Mouse (Mus musculus) left cerebral cortex, adult 9 months (tissue): ENCODE measurements around the gene Cdc123.
"Not testable (repeated sequence)": the region's sequence is repeated elsewhere in the genome, so short reads cannot be mapped to it uniquely, and the experiment has no call there.

Experiments
- DNase-seq, 2 experiments: peaks; one replicate each; pipeline ENCODE4 v3.0.0; 2022; ENCODE audit warnings: low spot score in 2 of 2

Cdc123 gene

DNA sequence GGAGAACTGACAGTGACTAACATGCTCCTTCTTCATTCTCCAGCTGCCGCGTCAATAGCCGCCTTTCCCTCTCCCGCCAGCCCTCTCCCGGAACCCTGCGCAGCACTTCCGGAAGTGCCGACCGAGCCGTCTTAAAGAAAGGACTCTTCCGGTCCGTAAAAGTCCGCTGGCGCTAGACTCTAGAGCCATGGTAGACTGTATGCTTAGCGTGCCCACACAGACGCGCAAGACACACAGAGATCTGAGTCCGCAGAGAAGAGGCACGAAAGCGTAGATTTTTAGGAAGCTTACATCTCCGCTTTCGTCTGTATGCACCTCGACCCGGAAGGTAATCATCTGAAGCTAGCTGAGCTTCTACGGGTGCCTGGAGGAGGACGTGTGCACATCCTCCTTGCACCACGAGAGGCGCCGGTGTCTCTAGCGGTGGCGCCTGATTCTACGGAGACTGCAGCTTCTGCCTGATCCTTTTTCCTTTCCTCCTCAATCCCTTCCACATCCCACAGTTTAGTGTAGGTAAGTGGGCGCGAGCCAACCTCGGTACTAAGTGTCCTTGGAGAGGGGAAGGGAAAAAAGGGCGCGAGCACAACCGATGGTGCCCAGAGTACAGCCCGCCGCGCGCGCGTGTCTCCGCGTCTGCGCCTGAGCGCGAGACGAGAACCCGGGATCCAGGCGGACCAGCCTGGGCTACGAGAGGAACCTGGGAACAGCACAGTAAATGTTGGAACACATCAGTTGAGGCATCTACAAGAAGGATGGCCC lies at the start of gene Cdc123, which contains the start of gene Nudt5:
Cdc123 (minus strand) TSS at position 292 of the 759 bp plus-strand sequence.
Nudt5 (plus strand) TSS at position 147 of the 759 bp plus-strand sequence.
- DNase-seq = peak; percentile 87 to 93

DNA sequence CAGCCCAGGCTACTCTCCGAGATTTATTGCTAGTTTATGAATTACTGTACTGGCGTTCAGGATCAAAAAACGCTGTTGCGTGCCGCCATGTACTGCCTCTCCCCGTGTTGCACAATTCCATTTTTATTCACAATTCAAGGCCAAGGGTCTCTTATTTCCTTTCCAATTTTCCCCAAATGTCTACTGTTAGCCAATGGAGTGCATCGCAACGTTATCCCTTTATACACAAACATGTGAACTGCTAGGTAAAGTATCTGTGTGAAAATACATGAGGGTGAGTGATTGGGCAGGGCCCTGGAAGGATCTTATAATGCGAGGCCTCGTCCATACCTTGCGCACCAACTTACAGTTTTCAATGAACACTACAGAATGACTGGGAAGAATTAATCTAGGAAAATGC lies 49.3 kb upstream of the Cdc123 start:
- no peak for DNase-seq

- peak; percentile 35 to 43 for DNase-seq
Measured at GRCm38 (mm10) chr2:5889412-5889811, 44.4 kb upstream of the Cdc123 start.

- DNase-seq = no peak
Measured at GRCm38 (mm10) chr2:5888865-5889264, 43.9 kb upstream of the Cdc123 start.

GRCm38 (mm10) chr2:5877446-5877845 lies 32.5 kb upstream of the Cdc123 start:
- no peak for DNase-seq

GRCm38 (mm10) chr2:5869746-5870145 lies 24.8 kb upstream of the Cdc123 start:
- DNase-seq = no peak

GRCm38 (mm10) chr2:5867681-5868080 lies 22.7 kb upstream of the Cdc123 start:
- no peak for DNase-seq

- DNase-seq = no peak
Measured at GRCm38 (mm10) chr2:5862834-5863233, 17.9 kb upstream of the Cdc123 start, which contains the start of gene Gm13199. TSS of gene Gm13199 (minus strand) at chr2:5862934.

GRCm38 (mm10) chr2:5851866-5852265 lies 6.9 kb upstream of the Cdc123 start:
- no peak for DNase-seq

GRCm38 (mm10) chr2:5851116-5851515 lies 6.2 kb upstream of the Cdc123 start:
- no peak for DNase-seq

DNA sequence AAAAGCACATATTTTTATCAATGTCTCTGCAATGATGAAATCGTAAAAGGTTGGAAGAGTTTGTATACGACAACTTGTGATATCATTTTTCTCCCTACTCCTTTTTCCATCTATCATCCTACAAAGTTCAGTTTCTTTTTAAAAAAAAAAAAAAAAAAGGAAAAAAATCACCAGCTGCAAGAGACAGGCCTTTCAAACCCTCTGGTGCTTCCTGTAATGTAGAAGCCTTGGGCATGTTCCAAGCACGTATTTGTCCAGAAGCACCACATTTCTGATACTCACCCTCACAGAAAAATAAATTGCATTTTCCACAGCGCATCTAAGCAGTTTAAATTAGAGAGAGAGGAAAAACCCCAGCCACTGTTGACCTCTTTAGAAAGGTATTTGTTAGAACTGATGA lies 862 bp upstream of the Cdc123 start:
- DNase-seq = no peak

DNA sequence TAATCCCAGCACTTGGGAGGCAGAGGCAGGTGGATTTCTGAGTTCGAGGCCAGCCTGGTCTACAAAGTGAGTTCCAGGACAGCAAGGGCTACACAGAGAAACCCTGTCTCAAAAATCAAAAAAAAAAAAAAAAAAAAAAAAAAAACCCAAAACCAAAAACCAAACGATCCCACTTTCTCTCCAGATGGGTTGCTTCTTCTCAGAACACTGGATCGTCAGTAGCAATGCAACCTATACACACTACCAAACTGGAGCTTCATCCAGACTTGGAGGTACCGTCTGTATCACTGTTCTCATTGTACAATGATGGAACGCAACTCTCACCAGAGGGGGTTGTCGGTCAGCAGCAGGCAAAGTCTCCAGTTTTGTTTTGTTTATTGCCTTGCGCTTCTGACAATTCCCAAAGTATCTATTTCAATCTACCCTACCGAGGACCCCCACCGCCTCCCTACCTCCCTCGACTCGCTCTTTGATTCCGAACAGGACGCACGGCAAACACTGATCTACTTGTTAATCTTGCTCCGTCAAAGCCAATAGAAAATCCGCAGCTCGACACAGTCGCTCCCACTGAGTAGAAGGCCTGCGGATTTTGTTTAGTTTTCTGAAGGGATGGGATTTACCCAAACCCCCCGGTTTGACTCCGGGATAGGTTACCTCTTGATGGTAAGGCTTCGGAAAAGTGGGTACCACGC lies 637 bp downstream of the Cdc123 start:
- no peak for DNase-seq

DNA sequence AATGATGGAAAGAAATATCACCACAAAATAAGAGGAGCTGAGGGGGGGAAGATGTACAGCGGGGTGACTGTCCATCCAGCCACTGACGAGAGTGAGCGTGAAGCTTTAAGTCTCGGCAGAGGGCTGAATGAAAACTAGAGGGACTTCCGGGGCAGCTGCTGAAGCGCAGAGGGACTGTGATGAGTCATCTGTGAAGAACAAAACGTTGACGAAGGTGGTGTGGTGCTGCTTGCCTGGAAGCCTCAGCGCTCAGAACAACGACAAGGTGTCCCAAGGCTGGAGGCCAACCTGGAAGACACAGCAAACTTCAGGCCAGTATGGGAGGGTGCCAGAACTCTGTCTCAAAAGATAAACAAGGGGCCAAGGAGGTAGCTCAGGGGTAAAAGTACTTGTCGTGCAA lies 4.1 kb downstream of the Cdc123 start:
- no peak for DNase-seq

DNA sequence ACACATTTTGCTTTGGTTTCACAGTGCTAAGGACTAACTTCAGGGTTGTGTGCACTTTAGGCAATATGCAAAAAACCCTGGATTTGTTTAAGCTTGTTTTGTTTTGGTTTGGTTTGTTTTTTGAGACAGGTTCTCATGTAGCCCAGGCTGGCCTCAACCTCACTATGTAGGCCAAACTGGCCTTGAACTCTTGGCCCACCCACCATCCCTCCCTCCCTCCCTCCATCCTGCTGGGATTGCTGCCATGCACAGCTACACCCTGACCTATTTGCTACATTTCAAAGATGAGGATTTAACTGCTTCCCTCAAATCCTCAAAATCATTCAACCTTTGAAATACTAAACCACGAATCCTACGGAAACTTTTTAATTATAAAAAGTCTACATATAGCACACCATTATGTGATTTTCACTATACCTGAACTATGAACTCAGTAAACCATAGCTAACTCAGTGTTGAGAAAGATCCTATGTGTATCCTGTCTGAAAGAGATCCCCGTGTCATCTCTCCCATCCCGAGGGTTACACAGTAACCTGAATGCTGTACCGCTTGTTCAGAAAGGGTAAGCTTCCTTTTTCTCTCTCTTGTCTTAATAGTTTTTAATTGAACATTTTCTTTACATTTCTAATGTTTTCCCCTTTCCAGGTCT lies 19.6 kb downstream of the Cdc123 start:
- DNase-seq = no peak

- DNase-seq = no peak
Measured at GRCm38 (mm10) chr2:5824685-5825084, 20.3 kb downstream of the Cdc123 start.

GRCm38 (mm10) chr2:5824213-5824612 lies 20.8 kb downstream of the Cdc123 start:
- no peak for DNase-seq

- no peak for DNase-seq
Measured at GRCm38 (mm10) chr2:5822449-5822848, 22.5 kb downstream of the Cdc123 start.

DNA sequence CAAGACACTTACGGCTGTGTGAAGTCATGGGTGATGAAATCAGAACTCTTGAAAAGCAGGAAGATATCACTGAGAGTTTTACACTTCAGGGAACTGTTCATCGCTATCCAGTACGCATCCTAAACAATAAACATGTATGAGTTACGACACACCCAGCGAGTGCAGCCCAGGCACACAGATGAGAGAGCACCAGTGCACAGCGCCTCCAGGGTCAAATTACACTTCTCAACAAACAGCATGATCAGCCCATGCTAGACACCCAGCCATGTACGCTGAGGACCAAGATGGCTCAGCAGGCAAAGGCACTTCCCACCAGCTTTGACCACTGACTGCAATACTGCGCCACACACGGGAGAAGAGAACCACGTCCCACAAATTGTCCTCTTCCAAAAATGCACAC lies 23.7 kb downstream of the Cdc123 start:
- DNase-seq = no peak

DNA sequence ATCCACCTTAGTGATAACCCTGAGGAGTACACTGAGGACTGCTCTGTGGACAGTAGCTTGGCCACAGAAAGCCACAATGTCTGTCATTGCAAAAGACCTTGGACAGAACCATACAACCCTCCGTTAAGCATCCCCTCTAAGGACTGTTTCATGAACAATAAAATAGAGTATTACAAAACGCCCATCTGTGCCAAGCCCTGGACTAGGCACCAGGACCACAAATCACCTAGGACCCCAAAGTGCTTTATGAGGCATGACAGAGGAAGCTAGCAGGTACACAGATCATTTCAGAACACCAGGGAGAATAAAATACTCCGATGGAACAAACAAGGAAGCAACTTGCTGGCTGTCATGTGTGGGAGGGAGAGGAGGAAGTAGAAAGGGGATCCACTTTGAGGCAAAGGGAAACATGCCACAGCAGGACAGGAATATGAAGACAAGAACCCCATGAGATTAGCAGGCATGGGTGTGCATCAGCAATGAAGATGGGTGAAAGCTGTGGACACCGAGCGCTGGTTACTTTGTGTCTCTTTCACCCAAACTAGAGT lies 33.7 kb downstream of the Cdc123 start:
- no peak for DNase-seq

GRCm38 (mm10) chr2:5810036-5810718 lies 34.8 kb downstream of the Cdc123 start:
- DNase-seq = no peak

DNA sequence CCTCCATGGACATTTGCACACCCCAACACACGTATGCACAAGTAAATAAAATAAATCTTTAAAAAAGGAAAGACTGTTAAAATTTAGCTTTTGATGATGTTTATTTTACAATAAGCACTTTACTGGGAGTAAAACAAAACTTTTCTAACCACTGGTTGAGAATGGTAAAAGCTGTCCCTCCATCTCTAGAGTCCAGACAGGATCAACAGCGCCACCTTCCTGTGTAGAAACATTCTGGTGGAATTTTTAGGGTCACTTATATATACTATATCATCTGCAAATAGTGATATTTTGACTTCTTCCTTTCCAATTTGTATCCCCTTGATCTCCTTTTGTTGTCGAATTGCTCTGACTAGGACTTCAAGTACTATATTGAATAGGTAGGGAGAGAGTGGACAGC lies 38.8 kb downstream of the Cdc123 start:
- not testable (repeated sequence) for DNase-seq

- DNase-seq = no peak
Measured at GRCm38 (mm10) chr2:5805228-5805627, 39.7 kb downstream of the Cdc123 start.
